Mouse (Mus musculus) hindbrain, postnatal 0 days (tissue): ENCODE measurements around the gene Gucy2g. TPM values are rescaled to one million over a fixed set of nuclear protein-coding genes. Genes with fewer than 3 reads are reported as not detected.

Experiments used
- ATAC-seq: fragments of 200-750 bp; cut with Nextera tagmentation; 2 replicates; pipeline ENCODE4 v1.8.0; 2017; ENCODE audit warnings: mild to moderate bottlenecking, moderate TSS enrichment, moderate library complexity
- DNase-seq: peaks from one replicate; pipeline ENCODE4 v3.0.0-alpha.2; 2015; ENCODE audit warnings: low spot score
- H3K27ac ChIP-seq: fragments of 300-500 bp; sonication (generic); 2 replicates; pipeline ENCODE4 v1.5.1; 2014; ENCODE audit warnings: mild to moderate bottlenecking
- H3K27me3 ChIP-seq: fragments of 300-500 bp; sonication (generic); 2 replicates; pipeline ENCODE4 v1.6.1; 2014; ENCODE audit warnings: low read length, mixed read lengths; ENCODE audit not compliant: insufficient read depth
- H3K36me3 ChIP-seq: fragments of 300-500 bp; sonication (generic); 2 replicates; pipeline ENCODE4 v1.6.1; 2014; ENCODE audit warnings: low read length, mixed read lengths; ENCODE audit not compliant: insufficient read depth
- H3K4me1 ChIP-seq: fragments of 300-500 bp; sonication (generic); 2 replicates; pipeline ENCODE4 v1.6.1; 2014; ENCODE audit warnings: antibody characterized with exemption, low read length, mixed read lengths; ENCODE audit not compliant: insufficient read depth
- H3K4me2 ChIP-seq: fragments of 300-500 bp; sonication (generic); 2 replicates; pipeline ENCODE4 v1.6.1; 2014; ENCODE audit warnings: low read depth, mild to moderate bottlenecking, low read length, moderate library complexity, mixed read lengths
- H3K4me3 ChIP-seq: fragments of 300-500 bp; sonication (generic); 2 replicates; pipeline ENCODE4 v1.5.1; 2014; ENCODE audit warnings: low read length
- H3K9ac ChIP-seq: fragments of 300-500 bp; sonication (generic); replicated peaks from 2 replicates; pipeline ENCODE4 v1.6.1; 2014; ENCODE audit warnings: mild to moderate bottlenecking, low read length, moderate library complexity, mixed read lengths
- H3K9me3 ChIP-seq: fragments of 300-500 bp; sonication (generic); 2 replicates; pipeline ENCODE4 v1.6.1; 2016; ENCODE audit warnings: low read length, mixed read lengths
- CTCF ChIP-seq: IDR thresholded peaks from 2 replicates; pipeline ENCODE4 v1.5.1; 2016; ENCODE audit warnings: antibody characterized with exemption, control low read depth, low read depth
- WGBS: fragments of 180-500 bp; shearing (Covaris S2); extraction: QIAGEN DNeasy Blood & Tissue Kit; methylation state at CpG from one replicate; pipeline ENCODE4 v1.1.7; 2014; 5-methylcytosine and 5-hydroxymethylcytosine counted together
- polyA plus RNA-seq: library from polyadenylated mRNA; unstranded; fragments of >200 nt; fragmentation: Nextera tagmentation; extraction: Ambion mirVana; gene quantifications from 2 replicates; pipeline ENCODE4 v1.2.1, GENCODE M21; 2015
- total RNA-seq: library from RNA; depleted of rRNA; stranded (reverse); fragments of >200 nt; gene quantifications from 2 replicates; pipeline ENCODE4 v1.2.3, GENCODE M21; 2014

The Gucy2g gene
- total and polyA plus RNA-seq, 2 experiments from 2014 or later, result 0.09 TPM; not detected in 1

DNA sequence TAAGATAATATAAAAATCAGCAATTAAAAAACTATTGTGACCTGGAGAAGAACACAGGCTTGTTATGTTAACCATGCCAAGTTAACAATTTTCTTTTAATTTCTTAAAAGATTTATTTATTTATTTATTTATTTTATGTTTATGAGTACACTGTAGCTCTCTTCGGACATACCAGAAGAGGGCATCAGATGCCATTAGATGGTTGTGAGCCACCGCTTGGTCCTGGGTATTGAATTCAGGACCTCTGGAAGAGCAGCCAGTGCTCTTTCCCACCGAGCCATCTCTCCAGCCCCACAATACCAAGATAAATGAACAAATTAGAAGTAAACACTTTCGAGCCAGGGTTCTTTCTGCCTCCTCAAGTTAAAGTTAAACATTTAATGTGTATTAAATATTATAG, 32.4 kb downstream of the Gucy2g start:
- Histone ChIP-seq H3K4me2 (no peak overlapping the region), H3K9me3 (no peaks in the 10 kb centered on the region), H3K4me1 (no peaks in the 10 kb centered on the region), H3K9ac (no peak overlapping the region), H3K27me3 (no peaks in the 10 kb centered on the region), H3K4me3 (no peak overlapping the region), H3K36me3 (no peaks in the 10 kb centered on the region), H3K27ac (no peak overlapping the region)
- 73% methylated on average over 4 of the region's 4 CpGs for WGBS
- DNase-seq, result no peak
- no peak for TF ChIP-seq CTCF
- no peak for ATAC-seq

DNA sequence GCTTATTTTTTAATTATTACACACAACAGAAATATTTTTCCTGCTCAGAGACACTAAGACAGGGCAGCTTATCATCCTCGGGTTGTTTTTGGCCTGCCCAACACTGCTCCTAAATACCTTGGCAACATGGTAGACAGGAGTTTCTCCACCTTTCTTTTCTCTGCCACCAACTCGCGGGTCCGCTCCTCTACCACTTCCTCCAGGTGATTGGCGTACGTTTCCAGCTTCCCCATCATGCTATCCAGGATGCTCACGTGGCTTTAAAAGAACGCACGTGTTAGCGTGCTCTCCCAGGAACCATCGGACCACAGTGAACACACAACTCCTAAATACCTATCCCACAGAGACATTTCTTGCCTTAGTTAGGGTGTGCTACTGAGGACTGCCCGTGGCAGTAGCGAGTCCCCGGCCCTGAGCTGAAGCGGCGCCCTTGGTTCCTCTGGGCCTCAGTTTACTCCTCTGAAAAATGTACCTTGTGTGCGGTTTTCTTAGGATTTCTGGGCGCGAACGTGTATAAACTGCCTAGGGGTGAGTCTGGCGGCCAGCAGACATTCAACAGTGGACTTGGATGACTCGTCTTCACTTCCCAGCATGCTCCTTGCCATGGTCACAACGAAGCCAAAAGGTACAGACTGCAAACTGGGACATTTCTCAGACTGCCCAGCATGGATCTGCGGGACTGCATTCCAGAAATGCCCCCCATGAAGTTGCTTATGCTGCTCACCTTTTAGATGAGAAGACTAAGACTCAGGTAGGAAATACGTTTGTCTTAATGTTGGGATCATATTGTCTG, 33.1 kb downstream of the Gucy2g start:
- Histone ChIP-seq H3K4me2 (no peak overlapping the region), H3K27me3 (no peaks in the 10 kb centered on the region), H3K4me1 (no peaks in the 10 kb centered on the region), H3K4me3 (no peak overlapping the region), H3K36me3 (no peaks in the 10 kb centered on the region), H3K9ac (no peak overlapping the region), H3K27ac (no peak overlapping the region), H3K9me3 (no peaks in the 10 kb centered on the region)
- no peak for DNase-seq
- TF ChIP-seq CTCF, result no peak
- 69% methylated on average over 25 of the region's 25 CpGs for WGBS
- no peak for ATAC-seq

DNA sequence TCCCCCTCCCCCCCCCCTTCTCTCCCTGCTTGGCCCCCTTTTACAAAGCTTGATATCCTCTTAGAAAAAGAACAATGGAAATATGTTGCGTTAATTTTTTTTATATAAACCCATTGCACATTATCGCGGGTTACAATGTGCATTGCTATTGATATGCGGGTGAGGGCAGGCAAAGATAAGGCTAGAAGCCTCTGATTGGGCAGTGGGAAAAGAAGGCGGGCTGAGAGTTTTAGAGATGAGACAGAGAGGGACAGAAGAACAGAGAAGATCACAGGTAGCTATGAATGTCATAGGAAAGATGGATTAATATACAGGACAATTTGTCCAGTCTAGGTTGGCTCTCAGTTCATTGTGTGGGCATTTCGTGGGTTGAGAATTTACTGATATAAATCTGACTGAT, 33.8 kb downstream of the Gucy2g start:
- H3K4me1 ChIP-seq, result no peaks in the 10 kb centered on the region
- H3K27me3 ChIP-seq, result no peaks in the 10 kb centered on the region
- no peaks in the 10 kb centered on the region for H3K9me3 ChIP-seq
- WGBS, result 58% methylated on average over 6 of the region's 6 CpGs
- no peak for TF ChIP-seq CTCF
- ATAC-seq, result no peak
- H3K4me2 ChIP-seq, result no peak overlapping the region
- no peaks in the 10 kb centered on the region for H3K36me3 ChIP-seq
- no peak overlapping the region for H3K27ac ChIP-seq
- H3K4me3 ChIP-seq, result no peak overlapping the region
- H3K9ac ChIP-seq, result no peak overlapping the region
- no peak for DNase-seq

DNA sequence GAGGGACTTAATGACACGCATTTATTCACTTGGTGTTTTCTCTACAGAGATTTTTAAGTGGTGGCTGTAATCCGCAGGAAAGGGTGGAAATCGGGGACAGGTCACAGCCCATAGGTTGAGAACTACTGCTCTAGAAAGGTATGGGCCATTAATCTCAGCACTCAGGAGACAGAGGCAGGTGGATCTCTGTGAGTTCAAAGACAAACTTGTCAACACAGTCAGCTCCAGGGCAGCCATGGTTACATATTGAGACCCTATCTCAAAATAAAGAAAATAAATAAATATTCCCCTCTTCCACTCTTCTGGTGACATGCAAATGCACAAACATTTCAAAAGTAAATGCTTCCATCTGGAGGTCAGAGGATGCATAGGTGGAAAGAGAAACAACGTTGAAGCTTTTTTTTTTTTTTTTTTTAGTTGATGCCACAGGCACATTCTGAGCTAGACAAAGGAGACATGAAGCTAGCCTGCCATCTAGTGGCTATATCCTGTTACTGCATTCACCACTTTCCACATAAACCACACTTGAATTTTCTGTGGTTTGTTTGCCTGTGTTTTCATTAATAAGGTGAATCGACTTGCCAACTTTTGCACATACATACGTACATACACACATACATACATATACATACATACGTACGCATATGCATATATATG, 34.4 kb downstream of the Gucy2g start:
- Histone ChIP-seq H3K9me3 (no peaks in the 10 kb centered on the region), H3K27me3 (no peaks in the 10 kb centered on the region), H3K9ac (no peak overlapping the region), H3K4me1 (no peaks in the 10 kb centered on the region), H3K36me3 (no peaks in the 10 kb centered on the region), H3K4me2 (no peak overlapping the region), H3K27ac (no peak overlapping the region), H3K4me3 (no peak overlapping the region)
- ATAC-seq (peak; percentile 70), DNase-seq (peak; percentile 87)
- peak; percentile 92 for TF ChIP-seq CTCF
- 38% methylated on average over 8 of the region's 8 CpGs for WGBS

DNA sequence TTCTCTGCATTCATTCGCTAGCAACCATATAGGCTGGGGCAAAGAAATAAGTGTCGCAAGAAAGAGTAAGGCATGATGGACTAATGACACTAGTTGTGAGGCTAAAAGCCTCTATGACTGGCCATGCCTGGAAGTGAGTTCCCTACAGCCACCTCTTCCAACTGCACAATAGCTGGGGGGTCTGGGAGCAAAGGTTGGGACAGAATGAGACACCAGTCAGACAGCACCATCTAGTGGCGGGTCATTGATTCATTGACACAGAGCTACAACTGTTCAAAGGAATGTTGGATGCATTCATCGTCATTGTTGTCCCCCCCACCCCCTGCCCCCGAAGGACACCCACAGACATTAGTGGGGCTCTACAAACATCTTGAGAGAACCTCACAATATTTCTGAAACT, 42.7 kb downstream of the Gucy2g start:
- 34% methylated on average over 5 of the region's 5 CpGs for WGBS
- Histone ChIP-seq H3K27me3 (no peaks in the 10 kb centered on the region), H3K9ac (no peak overlapping the region), H3K4me2 (0 out of 2 replicates have a peak overlapping the region, but pooled peaks have one; percentile 10), H3K4me3 (no peak overlapping the region), H3K27ac (no peak overlapping the region), H3K36me3 (no peaks in the 10 kb centered on the region), H3K4me1 (no peaks in the 10 kb centered on the region), H3K9me3 (no peaks in the 10 kb centered on the region)
- peak; percentile 88 for TF ChIP-seq CTCF
- peak; percentile 83 for DNase-seq
- ATAC-seq, result peak; percentile 76; the same call in 1 of the 2 replicates

DNA sequence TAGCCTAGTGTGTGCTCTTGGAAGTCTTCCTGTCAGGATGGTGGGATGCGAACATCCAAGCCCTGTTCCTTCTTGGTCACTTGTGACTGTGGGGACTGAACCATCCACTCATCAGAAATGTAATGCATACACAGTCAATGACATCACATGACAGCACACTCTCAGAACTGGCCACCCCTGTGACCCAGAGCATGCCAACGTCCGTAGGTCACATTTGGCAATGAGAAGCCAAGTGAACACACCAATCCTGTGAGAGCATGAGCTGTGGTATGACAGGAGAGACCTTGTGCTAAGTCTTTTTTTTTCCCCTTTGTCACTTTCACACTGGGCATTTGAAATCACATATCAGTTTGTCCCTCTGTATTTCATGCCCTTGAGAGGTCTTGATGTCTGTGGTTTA, 45.5 kb downstream of the Gucy2g start:
- WGBS, result 82% methylated on average over 3 of the region's 3 CpGs

More for the DNA sequence above, 45.5 kb downstream of the Gucy2g start:
- no peak for DNase-seq
- Histone ChIP-seq H3K36me3 (no peaks in the 10 kb centered on the region), H3K9ac (no peak overlapping the region), H3K9me3 (no peaks in the 10 kb centered on the region), H3K27ac (no peak overlapping the region), H3K4me1 (no peaks in the 10 kb centered on the region), H3K27me3 (no peaks in the 10 kb centered on the region), H3K4me3 (no peak overlapping the region), H3K4me2 (no peak overlapping the region)
- TF ChIP-seq CTCF, result no peak
- no peak for ATAC-seq
